Mouse (Mus musculus) C2C12 (cell line): ENCODE results near the gene Arhgap42. TPM values are rescaled to one million over a fixed set of nuclear protein-coding genes. Genes with fewer than 3 reads are reported as not detected.

Source experiments
- H3K27me3 ChIP-seq: one replicate; pipeline ENCODE4 v1.6.1; 2011; ENCODE audit not compliant: control insufficient read depth, insufficient read depth, insufficient read length
- H3K36me3 ChIP-seq: one replicate; pipeline ENCODE4 v1.6.1; 2011; ENCODE audit not compliant: control insufficient read depth, insufficient read depth
- H3K4me3 ChIP-seq: one replicate; pipeline ENCODE4 v1.5.1; 2011; ENCODE audit warnings: mild to moderate bottlenecking, control low read depth; ENCODE audit not compliant: poor library complexity, insufficient read depth, severe bottlenecking
- H3K79me2 ChIP-seq: one replicate; pipeline ENCODE4 v1.6.1; 2011; ENCODE audit not compliant: control insufficient read depth, insufficient read depth
- H3K79me3 ChIP-seq: one replicate; pipeline ENCODE4 v1.6.1; 2011; ENCODE audit warnings: low read depth, control low read depth
- H3ac ChIP-seq: one replicate; pipeline ENCODE3; 2011; ENCODE audit warnings: low read depth; ENCODE audit not compliant: control insufficient read depth, insufficient read length
- CEBPB ChIP-seq: IDR thresholded peaks from one replicate; pipeline ENCODE4 v1.6.1; 2011; ENCODE audit warnings: low read depth, mild to moderate bottlenecking, control low read depth, moderate library complexity
- CTCF ChIP-seq: IDR thresholded peaks from one replicate; pipeline ENCODE4 v1.5.1; 2011; ENCODE audit not compliant: control insufficient read depth, insufficient read depth, insufficient read length
- FOSL1 ChIP-seq: IDR thresholded peaks from one replicate; pipeline ENCODE4 v1.8.0; 2011; ENCODE audit warnings: mild to moderate bottlenecking, low read length; ENCODE audit not compliant: poor library complexity, insufficient read depth, severe bottlenecking
- MAX ChIP-seq: IDR thresholded peaks from one replicate; pipeline ENCODE4 v1.6.1; 2011; ENCODE audit warnings: mild to moderate bottlenecking, control low read depth
- MYOD1 ChIP-seq: IDR thresholded peaks from one replicate; pipeline ENCODE4 v1.6.1; 2011; ENCODE audit warnings: low read depth; ENCODE audit not compliant: control insufficient read depth, insufficient read length
- MYOG ChIP-seq: IDR thresholded peaks from one replicate; pipeline ENCODE4 v1.6.1; 2011; ENCODE audit not compliant: control insufficient read depth, insufficient read length; ENCODE audit errors: extremely low read depth
- USF1 ChIP-seq: IDR thresholded peaks from one replicate; pipeline ENCODE4 v1.6.1; 2011; ENCODE audit warnings: low read depth, mild to moderate bottlenecking, control low read depth, moderate library complexity
- polyA plus RNA-seq: library from polyadenylated mRNA; unstranded; fragments of >200 nt; fragmentation: generic; extraction: Trizol; gene quantifications from one replicate; pipeline ENCODE4 v1.2.1, GENCODE M21; 2012; ENCODE audit warnings: missing spikeins

Gene Arhgap42
- polyA plus RNA-seq, 1 experiment, result 8.4 TPM

- Histone ChIP-seq H3K27me3 (no peaks in the 10 kb centered on the region), H3K79me2 (peaks cover 72% of the 10 kb centered on the region), H3K4me3 (no peak overlapping the region), H3K79me3 (peaks cover 17% of the 10 kb centered on the region), H3ac (no peak overlapping the region), H3K36me3 (no peaks in the 10 kb centered on the region)
- no peak for TF ChIP-seq FOSL1
Observed at GRCm38 (mm10) chr9:9190835-9191234, 48.1 kb downstream of the Arhgap42 start.

DNA sequence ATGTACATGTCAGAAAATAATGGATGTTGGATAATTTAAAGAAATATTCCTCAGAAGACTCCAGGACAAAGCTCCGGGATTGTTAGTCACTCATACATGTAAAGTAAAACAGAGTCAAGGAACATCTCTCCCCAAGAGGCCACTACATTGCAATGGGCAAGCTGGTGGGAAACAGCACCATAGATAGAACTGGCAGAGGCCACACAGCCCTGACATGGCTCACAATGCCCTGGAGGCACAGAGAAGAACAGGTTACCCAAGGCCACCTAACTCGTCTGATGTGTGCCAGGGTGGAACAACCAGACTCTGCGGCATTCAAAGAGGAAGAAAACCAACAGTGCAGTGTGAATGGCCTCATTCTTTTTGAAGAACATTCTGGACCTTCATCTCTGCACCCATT lies 50.7 kb downstream of the Arhgap42 start:
- no peaks in the 10 kb centered on the region for H3K27me3 ChIP-seq
- peaks cover 28% of the 10 kb centered on the region for H3K79me3 ChIP-seq
- TF ChIP-seq MYOD1 (no peak), MAX (no peak), USF1 (no peak), CEBPB (no peak), FOSL1 (no peak), MYOG (no peak), CTCF (no peak)
- H3K79me2 ChIP-seq, result peaks cover 69% of the 10 kb centered on the region
- H3ac ChIP-seq, result no peak overlapping the region
- no peak overlapping the region for H3K4me3 ChIP-seq
- H3K36me3 ChIP-seq, result no peaks in the 10 kb centered on the region

DNA sequence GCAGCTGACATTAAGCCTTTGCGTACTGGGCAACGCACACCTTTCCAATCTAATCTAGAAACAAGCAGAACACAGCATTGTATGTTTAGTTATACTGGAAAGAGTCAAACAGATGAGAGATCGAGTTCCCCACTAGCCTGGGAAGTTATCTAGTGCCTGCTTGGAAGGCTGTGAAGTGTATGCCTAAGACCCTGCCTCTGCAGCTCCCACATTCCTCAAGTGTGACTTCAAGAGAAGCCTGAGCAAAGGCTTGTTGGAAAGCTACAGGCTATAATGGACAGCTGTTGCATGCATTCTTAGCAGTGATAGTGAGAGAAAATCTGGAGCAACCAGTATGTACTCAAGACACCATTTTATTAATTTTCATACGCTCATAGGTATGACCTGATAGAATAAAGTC lies 61.2 kb downstream of the Arhgap42 start:
- peaks cover 12% of the 10 kb centered on the region for H3K79me3 ChIP-seq
- H3ac ChIP-seq, result no peak overlapping the region
- TF ChIP-seq MYOD1 (no peak), CTCF (no peak), MAX (no peak), USF1 (no peak), MYOG (no peak)
- H3K4me3 ChIP-seq, result no peak overlapping the region
- peaks cover 6% of the 10 kb centered on the region for H3K36me3 ChIP-seq
- peaks cover 25% of the 10 kb centered on the region for H3K79me2 ChIP-seq
- H3K27me3 ChIP-seq, result no peaks in the 10 kb centered on the region

GRCm38 (mm10) chr9:9174924-9175323 lies 64.0 kb downstream of the Arhgap42 start:
- no peak for TF ChIP-seq MYOD1
- TF ChIP-seq CEBPB, result no peak
- no peak for TF ChIP-seq MAX
- TF ChIP-seq MYOG, result no peak
- no peak for TF ChIP-seq FOSL1
- peaks cover 11% of the 10 kb centered on the region for H3K79me3 ChIP-seq
- no peaks in the 10 kb centered on the region for H3K27me3 ChIP-seq

DNA sequence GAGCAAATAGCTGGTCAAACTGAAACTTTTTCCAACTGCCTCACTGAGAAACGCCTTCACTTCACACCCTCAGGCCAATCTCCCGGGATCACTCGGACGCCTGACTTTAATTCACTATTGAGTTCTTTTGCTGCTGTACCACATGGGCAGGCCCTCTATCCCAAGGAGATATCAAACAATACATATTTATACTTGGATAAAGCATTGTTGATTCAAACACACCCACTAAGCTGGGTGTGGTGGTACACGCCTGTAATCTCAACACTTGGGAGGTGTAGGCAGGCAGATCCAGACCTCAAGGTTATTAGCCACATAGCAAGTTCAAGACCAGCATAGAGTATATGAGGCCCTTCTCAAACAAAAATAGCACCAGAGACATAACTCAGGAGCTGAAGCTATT lies 64.7 kb downstream of the Arhgap42 start:
- Histone ChIP-seq H3K27me3 (no peaks in the 10 kb centered on the region), H3K79me3 (peaks cover 11% of the 10 kb centered on the region), H3K4me3 (no peak overlapping the region), H3ac (no peak overlapping the region), H3K79me2 (no peaks in the 10 kb centered on the region), H3K36me3 (peaks cover 6% of the 10 kb centered on the region)
- TF ChIP-seq MYOD1 (no peak), MYOG (no peak), CEBPB (no peak), FOSL1 (no peak), USF1 (no peak), MAX (no peak), CTCF (no peak)

More at GRCm38 (mm10) chr9:9174924-9175323, 64.0 kb downstream of the Arhgap42 start:
- peaks cover 6% of the 10 kb centered on the region for H3K36me3 ChIP-seq
- H3K4me3 ChIP-seq, result no peak overlapping the region
- no peaks in the 10 kb centered on the region for H3K79me2 ChIP-seq
- no peak overlapping the region for H3ac ChIP-seq

- Histone ChIP-seq H3ac (no peak overlapping the region), H3K79me2 (peaks cover 10% of the 10 kb centered on the region), H3K27me3 (no peaks in the 10 kb centered on the region), H3K79me3 (peaks cover 10% of the 10 kb centered on the region), H3K36me3 (peaks cover 3% of the 10 kb centered on the region), H3K4me3 (no peak overlapping the region)
- TF ChIP-seq MYOG, result no peak
- no peak for TF ChIP-seq USF1
- TF ChIP-seq FOSL1, result no peak
- no peak for TF ChIP-seq MYOD1
- TF ChIP-seq MAX, result no peak
- TF ChIP-seq CTCF, result no peak
- TF ChIP-seq CEBPB, result no peak
Observed at GRCm38 (mm10) chr9:9173091-9173490, 65.8 kb downstream of the Arhgap42 start.
